Mouse (Mus musculus) fibroblast of lung, adult 2 months (primary cell): Measurements from ENCODE around the gene Parpbp.

Source experiments
- DNase-seq: peaks from one replicate; pipeline ENCODE4 v3.0.0-alpha.2; 2011; ENCODE audit warnings: low read depth

Gene Parpbp

GRCm38 (mm10) chr10:88146707-88147477 is at the start of gene Parpbp, which contains the start of gene Nup37:
Gene Parpbp (minus strand): TSS chr10:88146941.
Gene Nup37 (plus strand): TSS chr10:88146992.
- peak; percentile 40 for DNase-seq

GRCm38 (mm10) chr10:88167438-88168077 is 20.8 kb upstream of the Parpbp start:
- DNase-seq, result no peak

GRCm38 (mm10) chr10:88166158-88166557 is 19.4 kb upstream of the Parpbp start:
- DNase-seq, result no peak

GRCm38 (mm10) chr10:88162676-88163075 is 15.9 kb upstream of the Parpbp start:
- DNase-seq, result no peak

GRCm38 (mm10) chr10:88162096-88162495 is 15.4 kb upstream of the Parpbp start:
- no peak for DNase-seq

GRCm38 (mm10) chr10:88151658-88152057 is 4.9 kb upstream of the Parpbp start:
- peak; percentile 22 for DNase-seq

- DNase-seq, result peak; percentile 32
Observed at GRCm38 (mm10) chr10:88150381-88150780, 3.6 kb upstream of the Parpbp start.

GRCm38 (mm10) chr10:88146187-88146586 is 554 bp downstream of the Parpbp start:
- no peak for DNase-seq

GRCm38 (mm10) chr10:88135630-88136029 is 11.1 kb downstream of the Parpbp start:
- DNase-seq, result no peak

GRCm38 (mm10) chr10:88119721-88120120 is 27.0 kb downstream of the Parpbp start:
- DNase-seq, result no peak

- DNase-seq, result no peak
Observed at GRCm38 (mm10) chr10:88113290-88113689, 33.5 kb downstream of the Parpbp start.

GRCm38 (mm10) chr10:88106169-88106568 is 40.6 kb downstream of the Parpbp start:
- no peak for DNase-seq

- DNase-seq, result no peak
Observed at GRCm38 (mm10) chr10:88090772-88091171, 56.0 kb downstream of the Parpbp start, which contains the start of gene Pmch. Gene Pmch (plus strand): TSS chr10:88091072.

GRCm38 (mm10) chr10:88067377-88067776 is 79.4 kb downstream of the Parpbp start:
- no peak for DNase-seq

GRCm38 (mm10) chr10:88064872-88065271 is 81.9 kb downstream of the Parpbp start:
- DNase-seq, result no peak

GRCm38 (mm10) chr10:88063436-88063835 is 83.3 kb downstream of the Parpbp start:
- no peak for DNase-seq

GRCm38 (mm10) chr10:88056950-88057649 is 89.6 kb downstream of the Parpbp start:
- DNase-seq, result peak; percentile 73

- no peak for DNase-seq
Observed at GRCm38 (mm10) chr10:88054233-88054985, 92.3 kb downstream of the Parpbp start.

GRCm38 (mm10) chr10:88046098-88046771 is 100.5 kb downstream of the Parpbp start:
- DNase-seq, result no peak

- no peak for DNase-seq
Observed at GRCm38 (mm10) chr10:88044297-88044696, 102.4 kb downstream of the Parpbp start.
